Mouse (Mus musculus): ENCODE data around the gene Cdh8. TPM values are rescaled to one million over a fixed set of nuclear protein-coding genes. Genes with fewer than 3 reads are reported as not detected.

Gene Cdh8
- polyA plus RNA-seq, 1 experiment from 2014 or later, result 12.0 TPM

- Histone ChIP-seq H3K27me3 (ENCODE audit: control insufficient read depth, insufficient read depth, low read length) (no peaks in the 10 kb centered on the region), H3K9ac (ENCODE audit: low read length) (no peak overlapping the region), H3K27ac (ENCODE audit: low read depth, low read length) (no peak overlapping the region), H3K36me3 (ENCODE audit: control insufficient read depth, insufficient read depth, low read length) (no peaks in the 10 kb centered on the region), H3K4me3 (ENCODE audit: low read depth, low read length) (no peak overlapping the region), H3K9me3 (ENCODE audit: control insufficient read depth, low read length) (no peaks in the 10 kb centered on the region), H3K4me2 (ENCODE audit: low read depth, low read length, severe bottlenecking) (no peak overlapping the region), H3K4me1 (replicated peaks; ENCODE audit: control insufficient read depth, insufficient read depth, low read length) (no peaks in the 10 kb centered on the region)
- WGBS, result 69% methylated on average over 1 of the region's 1 CpGs
- no peak for DNase-seq (ENCODE audit: low spot score)
- no peak for ATAC-seq (replicated peaks; ENCODE audit: low FRiP score)
These were observed 77.0 kb downstream of the Cdh8 start for GRCm38 (mm10) chr8:99339310-99339709.

- Histone ChIP-seq H3K36me3 (ENCODE audit: control insufficient read depth, insufficient read depth, low read length) (no peaks in the 10 kb centered on the region), H3K27ac (ENCODE audit: low read depth, low read length) (no peak overlapping the region), H3K9ac (ENCODE audit: low read length) (no peak overlapping the region), H3K4me2 (ENCODE audit: low read depth, low read length, severe bottlenecking) (no peak overlapping the region), H3K9me3 (ENCODE audit: control insufficient read depth, low read length) (no peaks in the 10 kb centered on the region), H3K27me3 (ENCODE audit: control insufficient read depth, insufficient read depth, low read length) (no peaks in the 10 kb centered on the region), H3K4me3 (ENCODE audit: low read depth, low read length) (no peak overlapping the region), H3K4me1 (replicated peaks; ENCODE audit: control insufficient read depth, insufficient read depth, low read length) (no peaks in the 10 kb centered on the region)
- no peak for DNase-seq (ENCODE audit: low spot score)
- 71% methylated on average over 5 of the region's 5 CpGs for WGBS
- ATAC-seq (replicated peaks; ENCODE audit: low FRiP score), result no peak
These were observed 88.7 kb downstream of the Cdh8 start for GRCm38 (mm10) chr8:99327559-99327958.

- H3K27ac ChIP-seq (ENCODE audit: low read depth, low read length), result no peak overlapping the region
- whole genome bisulfite sequencing, result 93% methylated on average over 2 of the region's 2 CpGs
- H3K4me3 ChIP-seq (ENCODE audit: low read depth, low read length), result no peak overlapping the region
- no peaks in the 10 kb centered on the region for H3K4me1 ChIP-seq (replicated peaks; ENCODE audit: control insufficient read depth, insufficient read depth, low read length)
- H3K9me3 ChIP-seq (ENCODE audit: control insufficient read depth, low read length), result no peaks in the 10 kb centered on the region
- no peaks in the 10 kb centered on the region for H3K36me3 ChIP-seq (ENCODE audit: control insufficient read depth, insufficient read depth, low read length)
- no peak overlapping the region for H3K4me2 ChIP-seq (ENCODE audit: low read depth, low read length, severe bottlenecking)
- H3K9ac ChIP-seq (ENCODE audit: low read length), result no peak overlapping the region
- ATAC-seq (replicated peaks; ENCODE audit: low FRiP score), result no peak
- H3K27me3 ChIP-seq (ENCODE audit: control insufficient read depth, insufficient read depth, low read length), result no peaks in the 10 kb centered on the region
- DNase-seq (ENCODE audit: low spot score), result no peak
These were observed 101.7 kb downstream of the Cdh8 start for GRCm38 (mm10) chr8:99314561-99314960.

- Histone ChIP-seq H3K27ac (ENCODE audit: low read depth, low read length) (no peak overlapping the region), H3K9ac (ENCODE audit: low read length) (no peak overlapping the region), H3K36me3 (ENCODE audit: control insufficient read depth, insufficient read depth, low read length) (no peaks in the 10 kb centered on the region), H3K4me3 (ENCODE audit: low read depth, low read length) (no peak overlapping the region), H3K9me3 (ENCODE audit: control insufficient read depth, low read length) (no peaks in the 10 kb centered on the region), H3K4me1 (replicated peaks; ENCODE audit: control insufficient read depth, insufficient read depth, low read length) (no peaks in the 10 kb centered on the region), H3K4me2 (ENCODE audit: low read depth, low read length, severe bottlenecking) (no peak overlapping the region), H3K27me3 (ENCODE audit: control insufficient read depth, insufficient read depth, low read length) (no peaks in the 10 kb centered on the region)
- WGBS, result 72% methylated on average over 4 of the region's 4 CpGs
- DNase-seq (ENCODE audit: low spot score) (no peak), ATAC-seq (replicated peaks; ENCODE audit: low FRiP score) (peak; percentile 63; the same call in 1 of the 2 replicates)
These were observed 112.1 kb downstream of the Cdh8 start for GRCm38 (mm10) chr8:99304184-99304583.

- H3K4me3 ChIP-seq (ENCODE audit: low read depth, low read length), result no peak overlapping the region
- DNase-seq (ENCODE audit: low spot score) (no peak), ATAC-seq (replicated peaks; ENCODE audit: low FRiP score) (no peak)
- H3K9ac ChIP-seq (ENCODE audit: low read length), result no peak overlapping the region
- H3K27ac ChIP-seq (ENCODE audit: low read depth, low read length), result no peak overlapping the region
- H3K9me3 ChIP-seq (ENCODE audit: control insufficient read depth, low read length), result no peaks in the 10 kb centered on the region
- H3K4me2 ChIP-seq (ENCODE audit: low read depth, low read length, severe bottlenecking), result no peak overlapping the region
- WGBS, result 89% methylated on average over 1 of the region's 1 CpGs
- no peaks in the 10 kb centered on the region for H3K27me3 ChIP-seq (ENCODE audit: control insufficient read depth, insufficient read depth, low read length)
- no peaks in the 10 kb centered on the region for H3K4me1 ChIP-seq (replicated peaks; ENCODE audit: control insufficient read depth, insufficient read depth, low read length)
- H3K36me3 ChIP-seq (ENCODE audit: control insufficient read depth, insufficient read depth, low read length), result no peaks in the 10 kb centered on the region
These were observed 126.1 kb downstream of the Cdh8 start for GRCm38 (mm10) chr8:99290201-99290600.

- DNase-seq (ENCODE audit: low spot score) (no peak), ATAC-seq (replicated peaks; ENCODE audit: low FRiP score) (no peak)
- no peaks in the 10 kb centered on the region for H3K9me3 ChIP-seq (ENCODE audit: control insufficient read depth, low read length)
- H3K4me1 ChIP-seq (replicated peaks; ENCODE audit: control insufficient read depth, insufficient read depth, low read length), result no peaks in the 10 kb centered on the region
- H3K36me3 ChIP-seq (ENCODE audit: control insufficient read depth, insufficient read depth, low read length), result no peaks in the 10 kb centered on the region
- no peak overlapping the region for H3K4me3 ChIP-seq (ENCODE audit: low read depth, low read length)
- WGBS, result 84% methylated on average over 1 of the region's 1 CpGs
- no peaks in the 10 kb centered on the region for H3K27me3 ChIP-seq (ENCODE audit: control insufficient read depth, insufficient read depth, low read length)
- no peak overlapping the region for H3K9ac ChIP-seq (ENCODE audit: low read length)
- H3K27ac ChIP-seq (ENCODE audit: low read depth, low read length), result no peak overlapping the region
- no peak overlapping the region for H3K4me2 ChIP-seq (ENCODE audit: low read depth, low read length, severe bottlenecking)
These were observed 131.2 kb downstream of the Cdh8 start for GRCm38 (mm10) chr8:99285103-99285502.

GRCm38 (mm10) chr8:99280375-99280774, 135.9 kb downstream of the Cdh8 start:
- ATAC-seq (replicated peaks; ENCODE audit: low FRiP score) (no peak), DNase-seq (ENCODE audit: low spot score) (no peak)
- Histone ChIP-seq H3K9me3 (ENCODE audit: control insufficient read depth, low read length) (no peaks in the 10 kb centered on the region), H3K4me2 (ENCODE audit: low read depth, low read length, severe bottlenecking) (no peak overlapping the region), H3K4me1 (replicated peaks; ENCODE audit: control insufficient read depth, insufficient read depth, low read length) (no peaks in the 10 kb centered on the region), H3K27ac (ENCODE audit: low read depth, low read length) (no peak overlapping the region), H3K4me3 (ENCODE audit: low read depth, low read length) (no peak overlapping the region), H3K9ac (ENCODE audit: low read length) (no peak overlapping the region), H3K27me3 (ENCODE audit: control insufficient read depth, insufficient read depth, low read length) (no peaks in the 10 kb centered on the region), H3K36me3 (ENCODE audit: control insufficient read depth, insufficient read depth, low read length) (no peaks in the 10 kb centered on the region)

GRCm38 (mm10) chr8:99267133-99267532, 149.1 kb downstream of the Cdh8 start:
- Histone ChIP-seq H3K4me1 (replicated peaks; ENCODE audit: control insufficient read depth, insufficient read depth, low read length) (no peaks in the 10 kb centered on the region), H3K4me2 (ENCODE audit: low read depth, low read length, severe bottlenecking) (no peak overlapping the region), H3K36me3 (ENCODE audit: control insufficient read depth, insufficient read depth, low read length) (no peaks in the 10 kb centered on the region), H3K4me3 (ENCODE audit: low read depth, low read length) (no peak overlapping the region), H3K9me3 (ENCODE audit: control insufficient read depth, low read length) (no peaks in the 10 kb centered on the region), H3K9ac (ENCODE audit: low read length) (no peak overlapping the region), H3K27me3 (ENCODE audit: control insufficient read depth, insufficient read depth, low read length) (no peaks in the 10 kb centered on the region), H3K27ac (ENCODE audit: low read depth, low read length) (no peak overlapping the region)
- WGBS, result 67% methylated on average over 3 of the region's 3 CpGs
- DNase-seq (ENCODE audit: low spot score), result no peak
- ATAC-seq (replicated peaks; ENCODE audit: low FRiP score), result no peak

- Histone ChIP-seq H3K27ac (ENCODE audit: low read depth, low read length) (no peak overlapping the region), H3K9me3 (ENCODE audit: control insufficient read depth, low read length) (no peaks in the 10 kb centered on the region), H3K36me3 (ENCODE audit: control insufficient read depth, insufficient read depth, low read length) (no peaks in the 10 kb centered on the region), H3K4me3 (ENCODE audit: low read depth, low read length) (no peak overlapping the region), H3K27me3 (ENCODE audit: control insufficient read depth, insufficient read depth, low read length) (no peaks in the 10 kb centered on the region), H3K9ac (ENCODE audit: low read length) (no peak overlapping the region), H3K4me1 (replicated peaks; ENCODE audit: control insufficient read depth, insufficient read depth, low read length) (no peaks in the 10 kb centered on the region; the same call in 1 of the 2 replicates), H3K4me2 (ENCODE audit: low read depth, low read length, severe bottlenecking) (no peak overlapping the region)
- ATAC-seq (replicated peaks; ENCODE audit: low FRiP score) (no peak; the same call in 1 of the 2 replicates), DNase-seq (ENCODE audit: low spot score) (no peak)
- WGBS, result 51% methylated on average over 4 of the region's 4 CpGs
These were observed 181.9 kb downstream of the Cdh8 start for GRCm38 (mm10) chr8:99234372-99234771.

Data from forebrain, embryonic 11.5 days (tissue).